Mouse (Mus musculus): Measurements from ENCODE around the gene Fam187b.

DNA sequence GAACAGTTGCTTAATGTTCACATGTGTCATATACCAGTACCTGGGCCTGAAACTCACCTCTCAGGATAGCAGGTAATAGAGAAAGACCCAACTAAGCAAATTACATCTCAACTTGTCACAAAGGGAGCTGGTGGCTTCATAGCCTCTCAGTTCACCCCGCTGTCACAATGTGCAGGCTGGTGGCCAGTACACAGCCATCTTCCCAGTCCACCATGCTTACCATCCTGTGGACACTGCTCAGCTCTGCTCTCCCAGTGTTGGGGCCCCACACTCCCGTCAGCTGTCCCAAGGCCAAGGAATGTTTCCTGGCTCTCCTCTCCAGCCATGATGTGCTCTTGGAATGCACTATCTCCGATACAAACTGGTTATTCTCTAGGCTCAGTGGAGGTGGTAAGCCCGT lies 8.1 kb downstream of the Fam187b start:
- TF ChIP-seq CTCF (IDR thresholded peaks at IDR 0.05; ENCODE audit: low read depth, low read length) (no peak), POLR2A (IDR thresholded peaks at IDR 0.05; ENCODE audit: extremely low read depth, insufficient read depth, low read length) (no peak)
